Mouse (Mus musculus): ENCODE measurements around the gene Ntsr2. TPM values are rescaled to one million over a fixed set of nuclear protein-coding genes. Genes with fewer than 3 reads are reported as not detected.
"Not testable (repeated sequence)": the region's sequence is repeated elsewhere in the genome, so short reads cannot be mapped to it uniquely, and the experiment has no call there.

The Ntsr2 gene
- polyA plus RNA-seq, 1 experiment = not detected

DNA sequence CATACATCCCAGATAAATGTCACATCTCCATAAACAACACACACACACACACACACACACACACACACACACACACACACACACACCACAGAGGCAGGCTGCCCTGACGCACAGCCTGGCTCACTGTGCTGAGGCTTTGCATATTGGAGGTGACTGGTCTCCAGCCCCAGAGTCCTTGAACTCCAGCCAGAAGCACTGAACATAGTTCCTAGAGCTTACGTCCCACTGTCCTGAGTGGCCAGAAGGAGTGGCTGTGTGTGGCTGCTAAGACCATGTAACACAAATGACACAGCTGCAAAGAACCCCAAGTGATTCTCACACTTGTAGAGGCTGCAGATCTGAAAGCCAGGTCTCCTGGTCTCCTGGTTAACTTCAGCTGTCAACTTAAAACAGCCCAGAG, 8.8 kb downstream of the Ntsr2 start:
- H3K4me3 ChIP-seq (ENCODE audit: insufficient read depth, low read depth, low read length) = no peak overlapping the region
- 74% methylated on average over 2 of the region's 2 CpGs for WGBS
- no peak overlapping the region for H3K27ac ChIP-seq (ENCODE audit: insufficient read depth, low read depth, low read length)
- H3K4me1 ChIP-seq (ENCODE audit: control insufficient read depth, insufficient read depth, low read length) = no peaks in the 10 kb centered on the region
- TF ChIP-seq POLR2A (IDR thresholded peaks at IDR 0.05; ENCODE audit: insufficient read depth, low read depth, low read length) (no peak), CTCF (IDR thresholded peaks at IDR 0.05; ENCODE audit: insufficient read depth, low read depth, low read length) (no peak)

DNA sequence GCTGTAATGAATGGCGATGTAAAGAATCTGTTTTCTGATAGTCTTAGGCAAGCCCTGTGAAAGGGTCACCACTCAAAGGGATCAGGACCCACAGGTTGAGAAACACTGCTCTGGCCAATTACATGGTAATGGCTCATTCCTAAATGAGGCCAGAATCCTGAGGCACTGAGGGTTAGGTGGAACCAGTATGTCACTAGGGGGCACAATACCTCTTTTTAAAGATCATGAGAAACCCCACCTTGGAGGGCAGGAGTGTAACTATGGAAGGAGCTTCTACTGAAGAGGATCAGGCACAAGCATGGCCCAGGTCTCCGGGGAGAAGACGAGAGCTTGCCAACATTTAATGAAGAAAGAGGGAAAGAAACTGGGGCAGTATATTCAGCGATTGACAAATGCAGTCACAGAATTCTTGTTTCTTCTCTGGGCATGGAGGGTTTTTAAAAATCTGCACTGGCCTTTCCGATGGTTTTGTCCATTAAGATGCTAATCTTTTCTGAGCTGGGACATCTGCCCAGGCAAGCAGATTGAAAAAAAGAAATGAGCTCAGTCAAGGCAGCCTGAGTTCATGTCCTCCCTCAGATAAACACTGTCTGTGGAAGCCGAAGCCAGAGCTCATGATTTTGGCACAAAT, 9.9 kb downstream of the Ntsr2 start:
- Histone ChIP-seq H3K4me1 (ENCODE audit: control insufficient read depth, insufficient read depth, low read length) (no peaks in the 10 kb centered on the region), H3K27ac (ENCODE audit: insufficient read depth, low read depth, low read length) (no peak overlapping the region), H3K4me3 (ENCODE audit: insufficient read depth, low read depth, low read length) (no peak overlapping the region)
- TF ChIP-seq POLR2A (IDR thresholded peaks at IDR 0.05; ENCODE audit: insufficient read depth, low read depth, low read length) = no peak
- no peak for TF ChIP-seq CTCF (IDR thresholded peaks at IDR 0.05; ENCODE audit: insufficient read depth, low read depth, low read length)
- WGBS = 51% methylated on average over 6 of the region's 6 CpGs

DNA sequence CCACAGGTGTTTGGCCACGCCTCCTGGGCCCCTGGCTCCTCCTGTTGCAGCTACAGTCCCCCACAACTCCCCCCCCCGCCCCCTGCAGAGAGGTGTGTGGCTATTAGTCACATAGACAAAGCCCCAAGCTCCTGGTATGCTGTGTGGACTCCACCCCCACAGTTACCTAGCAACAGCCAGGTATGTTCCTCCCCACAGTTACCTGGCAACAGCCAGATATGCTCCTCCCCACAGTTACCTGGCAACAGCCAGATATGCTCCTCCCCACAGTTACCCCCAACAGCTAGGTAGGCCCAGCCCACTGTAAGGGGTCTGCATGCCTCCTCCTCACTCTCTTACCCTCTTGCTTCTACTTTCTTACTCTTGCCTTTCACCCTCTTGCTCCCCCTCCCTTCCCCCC, 11.8 kb downstream of the Ntsr2 start:
- Histone ChIP-seq H3K27ac (ENCODE audit: insufficient read depth, low read depth, low read length) (no peak overlapping the region), H3K4me3 (ENCODE audit: insufficient read depth, low read depth, low read length) (no peak overlapping the region), H3K4me1 (ENCODE audit: control insufficient read depth, insufficient read depth, low read length) (no peaks in the 10 kb centered on the region)
- TF ChIP-seq POLR2A (IDR thresholded peaks at IDR 0.05; ENCODE audit: insufficient read depth, low read depth, low read length) (no peak), CTCF (IDR thresholded peaks at IDR 0.05; ENCODE audit: insufficient read depth, low read depth, low read length) (no peak)
- 43% methylated on average over 1 of the region's 2 CpGs for WGBS

DNA sequence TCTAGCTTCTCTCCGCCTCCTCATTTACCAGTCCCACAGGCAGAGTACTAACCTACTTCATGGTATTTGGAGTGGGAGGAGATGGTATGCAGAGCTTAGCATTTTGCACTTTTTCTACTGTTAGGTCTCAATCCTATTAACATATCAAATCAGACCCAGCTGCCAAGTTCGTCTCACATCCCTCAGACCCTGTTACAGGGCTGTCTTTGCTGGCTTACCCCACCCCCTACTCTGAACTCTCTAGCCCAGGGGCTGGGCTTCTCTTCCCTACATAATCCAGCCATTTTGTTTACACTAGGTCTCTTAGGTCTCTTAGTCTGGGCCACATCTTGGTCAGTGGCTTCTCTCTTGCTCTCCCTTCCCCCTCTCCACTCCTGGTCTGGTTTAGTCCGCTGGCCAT, 16.0 kb downstream of the Ntsr2 start:
- no peak for TF ChIP-seq POLR2A (IDR thresholded peaks at IDR 0.05; ENCODE audit: insufficient read depth, low read depth, low read length)
- TF ChIP-seq CTCF (IDR thresholded peaks at IDR 0.05; ENCODE audit: insufficient read depth, low read depth, low read length) = no peak
- Histone ChIP-seq H3K4me3 (ENCODE audit: insufficient read depth, low read depth, low read length) (no peak overlapping the region), H3K27ac (ENCODE audit: insufficient read depth, low read depth, low read length) (no peak overlapping the region), H3K4me1 (ENCODE audit: control insufficient read depth, insufficient read depth, low read length) (no peaks in the 10 kb centered on the region)
- 75% methylated on average over 3 of the region's 3 CpGs for WGBS

DNA sequence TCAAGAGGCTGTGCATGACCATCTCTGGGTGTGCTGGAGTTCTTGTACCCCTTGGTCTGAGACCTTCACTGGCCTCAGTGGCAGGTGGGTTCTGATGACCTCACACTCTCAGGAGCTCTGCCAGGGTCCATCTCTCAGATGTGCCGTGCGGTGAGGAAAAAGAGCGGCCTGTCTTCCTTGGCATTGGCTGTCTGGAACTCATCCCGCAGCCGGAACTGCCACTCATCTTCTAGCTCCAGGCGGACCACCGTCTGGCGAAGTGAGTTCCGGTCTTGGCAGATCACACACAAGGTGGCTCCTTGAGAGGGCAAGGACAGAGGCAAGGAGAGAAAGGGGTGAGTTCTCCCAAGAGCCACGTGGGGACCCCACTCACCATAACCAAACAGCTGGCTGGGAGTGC, 19.1 kb downstream of the Ntsr2 start:
- 94% methylated on average over 10 of the region's 10 CpGs for WGBS

DNA sequence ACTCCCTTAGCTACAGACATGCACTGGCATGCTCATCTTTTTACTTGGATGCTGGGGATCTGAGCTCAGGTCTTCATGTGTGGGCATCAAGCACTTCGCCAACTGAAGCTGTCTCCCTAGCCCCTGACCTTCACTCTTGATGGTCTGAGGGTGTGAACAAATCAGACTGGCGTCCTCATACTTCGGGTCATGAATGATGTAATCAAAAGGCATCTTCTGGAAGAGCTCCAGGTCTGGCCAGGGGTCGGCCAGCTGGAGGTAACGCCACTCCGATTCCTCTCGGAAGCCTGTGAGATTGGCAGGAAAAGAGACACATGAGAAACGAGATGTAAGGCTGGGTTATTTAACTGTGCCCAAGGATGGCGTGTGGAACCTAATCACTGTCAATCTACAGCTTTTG, 37.4 kb downstream of the Ntsr2 start:
- TF ChIP-seq CTCF (IDR thresholded peaks at IDR 0.05; ENCODE audit: insufficient read depth, low read depth, low read length) (no peak), POLR2A (IDR thresholded peaks at IDR 0.05; ENCODE audit: insufficient read depth, low read depth, low read length) (no peak)
- H3K27ac ChIP-seq (ENCODE audit: insufficient read depth, low read depth, low read length) = no peak overlapping the region
- WGBS = 86% methylated on average over 9 of the region's 9 CpGs
- H3K4me3 ChIP-seq (ENCODE audit: insufficient read depth, low read depth, low read length) = no peak overlapping the region
- H3K4me1 ChIP-seq (ENCODE audit: control insufficient read depth, insufficient read depth, low read length) = no peaks in the 10 kb centered on the region

More for the DNA sequence above, 19.1 kb downstream of the Ntsr2 start:
- Histone ChIP-seq H3K4me1 (ENCODE audit: control insufficient read depth, insufficient read depth, low read length) (no peaks in the 10 kb centered on the region), H3K4me3 (ENCODE audit: insufficient read depth, low read depth, low read length) (no peak overlapping the region), H3K27ac (ENCODE audit: insufficient read depth, low read depth, low read length) (no peak overlapping the region)
- TF ChIP-seq CTCF (IDR thresholded peaks at IDR 0.05; ENCODE audit: insufficient read depth, low read depth, low read length) = no peak
- TF ChIP-seq POLR2A (IDR thresholded peaks at IDR 0.05; ENCODE audit: insufficient read depth, low read depth, low read length) = no peak

DNA sequence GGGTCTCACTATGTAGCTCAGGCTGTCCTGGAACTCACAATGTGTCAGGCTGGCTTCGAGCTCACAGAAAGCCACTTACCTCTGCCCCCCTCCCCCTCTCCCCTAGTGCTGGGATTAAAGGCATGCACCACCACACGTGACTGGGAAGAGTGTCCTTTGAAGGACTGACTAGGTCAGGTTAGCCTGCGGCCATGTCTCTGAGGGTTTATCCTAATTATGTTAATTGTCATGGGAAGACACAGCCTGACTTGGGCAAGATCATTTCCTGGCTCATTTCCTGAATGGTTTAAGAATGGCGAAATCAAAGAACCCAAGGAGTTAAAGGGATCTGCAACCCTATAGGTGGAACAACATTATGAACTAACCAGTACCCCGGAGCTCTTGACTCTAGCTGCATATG, 41.6 kb downstream of the Ntsr2 start:
- no peak for TF ChIP-seq POLR2A (IDR thresholded peaks at IDR 0.05; ENCODE audit: insufficient read depth, low read depth, low read length)
- TF ChIP-seq CTCF (IDR thresholded peaks at IDR 0.05; ENCODE audit: insufficient read depth, low read depth, low read length) = no peak
- no peaks in the 10 kb centered on the region for H3K4me1 ChIP-seq (ENCODE audit: control insufficient read depth, insufficient read depth, low read length)
- no peak overlapping the region for H3K27ac ChIP-seq (ENCODE audit: insufficient read depth, low read depth, low read length)
- WGBS = 88% methylated on average over 5 of the region's 5 CpGs
- H3K4me3 ChIP-seq (ENCODE audit: insufficient read depth, low read depth, low read length) = no peak overlapping the region

DNA sequence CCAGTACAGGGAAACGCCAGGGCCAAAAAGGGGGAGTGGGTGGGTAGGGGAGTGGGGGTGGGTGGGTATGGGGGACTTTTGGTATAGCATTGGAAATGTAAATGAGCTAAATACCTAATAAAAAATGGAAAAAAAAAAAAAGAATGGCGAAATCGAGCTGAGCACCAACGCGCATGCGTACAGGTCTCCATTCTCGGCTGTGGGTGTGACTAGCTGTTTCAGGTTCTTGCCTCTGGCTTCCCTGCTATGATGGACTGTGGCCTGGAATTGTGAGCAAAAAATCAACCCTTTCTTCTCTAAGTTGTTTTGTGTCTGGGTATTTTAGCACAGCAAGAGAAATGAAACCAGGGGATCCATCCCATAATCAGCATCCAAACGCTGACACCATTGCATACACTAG, 42.1 kb downstream of the Ntsr2 start:
- H3K4me3 ChIP-seq (ENCODE audit: insufficient read depth, low read depth, low read length); H3K4me1 ChIP-seq (ENCODE audit: control insufficient read depth, insufficient read depth, low read length); H3K27ac ChIP-seq (ENCODE audit: insufficient read depth, low read depth, low read length): not testable (repeated sequence)
- 97% methylated on average over 7 of the region's 8 CpGs for WGBS

DNA sequence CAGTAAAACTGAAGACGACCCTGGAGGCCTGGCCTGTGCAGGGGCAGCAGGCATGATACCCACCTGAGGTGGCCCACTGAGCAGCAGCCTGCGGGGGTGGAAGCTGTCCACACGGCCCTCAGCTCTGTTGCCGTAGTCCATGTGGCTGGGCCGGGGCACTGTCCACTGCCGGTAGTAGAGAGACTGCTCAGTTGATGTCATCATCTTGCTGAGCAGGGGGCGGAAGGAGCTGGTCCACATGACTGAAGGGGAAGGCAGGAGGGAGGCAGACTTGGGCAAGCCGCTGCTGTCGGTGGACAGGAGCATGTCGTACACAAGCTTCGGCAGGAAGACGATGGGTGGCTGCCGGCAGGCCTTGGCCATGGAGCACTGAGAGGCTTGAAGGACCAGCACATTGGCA, 43.0 kb downstream of the Ntsr2 start:
- WGBS = 91% methylated on average over 13 of the region's 13 CpGs
- TF ChIP-seq CTCF (IDR thresholded peaks at IDR 0.05; ENCODE audit: insufficient read depth, low read depth, low read length) (no peak), POLR2A (IDR thresholded peaks at IDR 0.05; ENCODE audit: insufficient read depth, low read depth, low read length) (no peak)
- no peak overlapping the region for H3K4me3 ChIP-seq (ENCODE audit: insufficient read depth, low read depth, low read length)

DNA sequence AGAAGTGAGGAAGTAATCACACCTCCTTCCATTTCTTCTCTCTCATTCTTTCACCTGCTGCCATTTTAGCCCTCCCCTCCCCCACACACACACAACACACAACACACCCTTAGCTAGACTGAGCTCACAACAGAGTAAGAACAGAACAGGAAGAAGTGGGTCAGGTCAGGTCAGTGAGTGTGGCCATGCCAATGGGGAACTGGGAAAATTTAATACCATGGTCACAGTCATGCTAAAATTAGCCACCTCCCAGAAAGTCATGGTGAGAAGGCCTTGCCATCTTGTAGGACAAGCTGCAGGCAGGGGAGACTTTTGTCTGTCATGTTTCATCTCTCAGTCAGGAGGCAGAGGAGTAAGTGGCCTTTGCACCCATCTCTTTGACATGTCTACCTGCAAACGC, 45.5 kb downstream of the Ntsr2 start:
- Histone ChIP-seq H3K27ac (ENCODE audit: insufficient read depth, low read depth, low read length) (no peak overlapping the region), H3K4me3 (ENCODE audit: insufficient read depth, low read depth, low read length) (no peak overlapping the region), H3K4me1 (ENCODE audit: control insufficient read depth, insufficient read depth, low read length) (no peaks in the 10 kb centered on the region)
- WGBS = 97% methylated on average over 1 of the region's 1 CpGs
- TF ChIP-seq CTCF (IDR thresholded peaks at IDR 0.05; ENCODE audit: insufficient read depth, low read depth, low read length) (no peak), POLR2A (IDR thresholded peaks at IDR 0.05; ENCODE audit: insufficient read depth, low read depth, low read length) (no peak)

More for the DNA sequence above, 43.0 kb downstream of the Ntsr2 start:
- no peaks in the 10 kb centered on the region for H3K4me1 ChIP-seq (ENCODE audit: control insufficient read depth, insufficient read depth, low read length)
- H3K27ac ChIP-seq (ENCODE audit: insufficient read depth, low read depth, low read length) = no peak overlapping the region

Other genes with a start within 250 kb of the Ntsr2 start
- 149 TPM in 1 of 2 replicates, not detected in the other for gene Lpin1, start 42.4 kb upstream of the Ntsr2 start, polyA plus RNA-seq (2012; ENCODE audit: insufficient read depth, insufficient read length, low replicate concordance, missing spikeins)
- gene Greb1, start 147.5 kb downstream of the Ntsr2 start, polyA plus RNA-seq (2012; ENCODE audit: insufficient read depth, insufficient read length, low replicate concordance, missing spikeins) = not detected in 2 replicates
- gene E2f6, start 157.6 kb downstream of the Ntsr2 start, polyA plus RNA-seq (2012; ENCODE audit: insufficient read depth, insufficient read length, low replicate concordance, missing spikeins) = not detected in 2 replicates
- 111 TPM in 1 of 2 replicates, not detected in the other for gene Rock2, start 241.5 kb downstream of the Ntsr2 start, polyA plus RNA-seq (2012; ENCODE audit: insufficient read depth, insufficient read length, low replicate concordance, missing spikeins)